Mouse (Mus musculus) Patski (cell line): ENCODE measurements around the gene Mis12. TPM values are rescaled to one million over a fixed set of nuclear protein-coding genes. Genes with fewer than 3 reads are reported as not detected.

Source experiments
- ATAC-seq: fragments of 100-300 bp; one replicate; pipeline ENCODE4 v1.8.0; 2021
- CTCF ChIA-PET: fragments of 350-600 bp; sonication (Branson Sonifier 250); formaldehyde crosslinking; loops from one replicate; lab custom pipeline; 2022; ENCODE audit warnings: inconsistent platforms; lab: Charles Lee
- POLR2A ChIA-PET: fragments of 350-600 bp; sonication (Branson Sonifier 250); formaldehyde crosslinking; loops from one replicate; lab custom pipeline; 2022; ENCODE audit warnings: antibody characterized with exemption, inconsistent platforms; lab: Charles Lee
- DNase-seq: peaks from one replicate; pipeline ENCODE4 v3.0.0-alpha.2; 2011; ENCODE audit warnings: low read depth, low spot score
- H3K27me3 ChIP-seq: fragments of 371-371 bp; one replicate; pipeline ENCODE4 v1.5.1; 2021
- CTCF ChIP-seq: fragments of 100-300 bp; IDR thresholded peaks from one replicate; pipeline ENCODE4 v1.5.1; 2021
- in situ Hi-C: fragments of 300-500 bp; cut with MboI; formaldehyde crosslinking; loops from 3 replicates; pipeline ENCODE4 v1.11.1; 2018; ENCODE audit warnings: low pct_unique_long_range_greater_than_20kb, mixed read lengths
- polyA plus RNA-seq: library from polyadenylated mRNA; unstranded; gene quantifications from one replicate; pipeline ENCODE4 v1.2.3, GENCODE M21; 2021

Mis12 gene
- polyA plus RNA-seq, 1 experiment from 2014 or later, result 30.3 TPM

DNA sequence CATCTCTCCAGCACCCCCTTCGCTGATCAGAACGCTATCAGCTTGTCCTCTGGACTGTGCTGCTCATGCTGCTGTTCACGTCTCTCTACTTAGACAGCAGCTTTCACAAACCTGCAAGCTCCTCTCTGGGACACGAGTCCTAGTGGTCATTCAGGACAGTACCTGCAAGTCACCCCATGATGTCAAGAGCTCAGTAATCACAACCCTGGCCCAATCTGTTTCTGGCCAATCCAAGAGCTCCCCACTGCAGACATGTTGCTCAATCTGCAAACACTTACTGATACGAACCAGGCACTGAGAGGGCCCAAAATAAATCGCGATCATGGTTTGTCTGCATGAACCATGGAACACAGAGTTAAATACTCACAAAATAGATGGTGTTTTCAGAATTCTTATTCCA is 6.7 kb upstream of the Mis12 start:
- TF ChIP-seq CTCF, result no peak
- no peaks in the 10 kb centered on the region for H3K27me3 ChIP-seq
- DNase-seq (no peak), ATAC-seq (no peak)
- ChIA-PET POLR2A (no interaction called here), CTCF (interaction anchor here (1.1 kb wide), 1 partner anchor 22 kb away, joined by 3 read pairs; no protein-coding TSS in a partner anchor)
- in situ Hi-C loops, result loop anchor here (25.0 kb wide), 1 partner anchor 1025 kb away; the partner anchor contains the start of genes Aipl1 and Pimreg

- no peaks in the 10 kb centered on the region for H3K27me3 ChIP-seq
- ChIA-PET POLR2A (no interaction called here), CTCF (interaction anchor here (1.0 to 1.5 kb wide), 2 partner anchors 20 to 1008 kb away, joined by 3 read pairs; no protein-coding TSS in a partner anchor)
- in situ Hi-C loops, result loop anchor here (25.0 kb wide), 1 partner anchor 1020 kb away; the partner anchor contains the start of genes Aipl1 and Pimreg
- ATAC-seq (no peak), DNase-seq (no peak)
- TF ChIP-seq CTCF, result no peak
Measured at GRCm38 (mm10) chr11:71017051-71017450, 2.4 kb upstream of the Mis12 start.

DNA sequence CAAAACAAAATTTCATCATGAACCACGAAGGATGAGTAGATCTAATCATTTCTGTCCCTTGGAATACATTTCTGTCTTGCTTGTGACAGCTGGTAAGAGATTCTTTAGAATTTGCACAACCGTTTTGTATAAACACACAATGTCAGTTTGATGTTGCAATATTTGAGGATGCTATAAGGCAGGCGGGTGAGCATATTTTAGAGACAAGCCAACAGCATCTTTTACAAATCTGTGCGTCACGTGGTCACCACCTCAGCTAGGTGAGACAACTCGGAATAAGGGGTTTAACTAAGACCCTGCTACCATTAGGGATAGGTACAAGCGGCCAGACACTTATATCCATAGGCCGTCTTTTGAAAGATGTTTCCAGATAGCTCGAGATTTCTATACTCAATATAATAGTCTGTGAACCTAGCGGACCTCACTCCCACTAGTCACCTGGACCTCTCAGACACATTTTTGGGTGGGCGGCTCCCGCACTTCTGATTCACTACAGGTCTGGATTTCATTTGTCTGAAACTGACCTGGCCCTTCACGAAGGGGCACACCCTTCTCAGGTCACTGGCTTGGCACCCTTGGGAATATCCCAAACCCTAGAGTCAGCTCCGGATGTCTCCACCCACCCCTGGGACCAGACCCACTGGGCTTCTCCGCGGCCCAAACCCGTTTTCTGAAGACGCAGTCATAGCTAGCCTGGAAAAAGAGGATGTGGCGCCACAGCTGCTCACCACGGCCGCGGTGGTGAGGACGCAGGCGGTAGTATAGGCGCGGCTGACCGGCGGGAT is 803 bp upstream of the Mis12 start:
- in situ Hi-C loops, result loop anchor here (25.0 kb wide), 1 partner anchor 1019 kb away; the partner anchor contains the start of genes Aipl1 and Pimreg
- CTCF ChIA-PET, result interaction anchor here (1.3 to 2.0 kb wide), 3 partner anchors 11 to 36 kb away, joined by 3 to 5 read pairs (median 4); partner anchors contain the start of gene C1qbp
- no peaks in the 10 kb centered on the region for H3K27me3 ChIP-seq
- POLR2A ChIA-PET, result interaction anchor here (1.0 to 1.5 kb wide), 2 partner anchors 14 to 24 kb away, joined by 4 to 5 read pairs; partner anchors contain the start of gene Dhx33
- no peak for TF ChIP-seq CTCF
- DNase-seq, result no peak
- peak; percentile 4 for ATAC-seq

- TF ChIP-seq CTCF, result no peak
- ATAC-seq (no peak), DNase-seq (no peak)
- in situ Hi-C loops, result no loop called here
- H3K27me3 ChIP-seq, result no peaks in the 10 kb centered on the region
- ChIA-PET CTCF (no interaction called here), POLR2A (no interaction called here)
Measured at GRCm38 (mm10) chr11:71028280-71028679, 8.9 kb downstream of the Mis12 start.

GRCm38 (mm10) chr11:71029403-71030118 is 10.2 kb downstream of the Mis12 start:
- no peak for TF ChIP-seq CTCF
- ATAC-seq (no peak), DNase-seq (no peak)
- H3K27me3 ChIP-seq, result no peaks in the 10 kb centered on the region
- ChIA-PET POLR2A (no interaction called here), CTCF (interaction anchor here (1.2 to 2.2 kb wide), 2 partner anchors 10 kb away, joined by 5 read pairs; partner anchors contain the start of genes Derl2 and Mis12)
- in situ Hi-C loops, result no loop called here

DNA sequence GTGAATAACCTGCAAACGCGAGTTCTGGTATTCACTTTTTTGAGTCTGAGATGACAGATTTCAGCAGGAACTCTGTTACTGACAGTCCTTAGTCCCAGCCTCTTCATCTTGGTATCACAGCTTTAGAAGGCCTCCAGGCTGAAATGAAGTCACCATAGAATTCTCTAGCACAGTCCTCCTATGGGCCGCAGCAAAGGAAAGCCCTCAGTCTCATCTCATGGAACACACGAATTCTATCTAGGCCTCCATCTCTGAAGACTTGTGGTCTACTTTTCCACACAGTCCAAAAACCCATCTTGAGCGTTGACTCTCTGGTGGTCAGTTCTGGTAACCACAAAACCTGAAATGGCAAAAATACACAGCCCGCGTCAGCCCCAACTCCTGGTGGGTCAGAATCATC is 12.7 kb downstream of the Mis12 start:
- H3K27me3 ChIP-seq, result no peaks in the 10 kb centered on the region
- in situ Hi-C loops, result no loop called here
- CTCF ChIA-PET, result no interaction called here
- no peak for ATAC-seq
- TF ChIP-seq CTCF, result no peak
- POLR2A ChIA-PET, result no interaction called here
- no peak for DNase-seq

GRCm38 (mm10) chr11:71032491-71033162 is 13.2 kb downstream of the Mis12 start:
- CTCF ChIA-PET, result no interaction called here
- in situ Hi-C loops, result no loop called here
- no peak for TF ChIP-seq CTCF
- POLR2A ChIA-PET, result no interaction called here
- H3K27me3 ChIP-seq, result no peaks in the 10 kb centered on the region
- ATAC-seq (no peak), DNase-seq (no peak)

GRCm38 (mm10) chr11:71033163-71033761 is 13.9 kb downstream of the Mis12 start, which contains the start of gene 6330403K07Rik:
TSS of gene 6330403K07Rik (minus strand) at chr11:71033513.
- no peak for ATAC-seq
- ChIA-PET POLR2A (no interaction called here), CTCF (no interaction called here)
- H3K27me3 ChIP-seq, result no peaks in the 10 kb centered on the region
- DNase-seq, result no peak
- in situ Hi-C loops, result no loop called here
- no peak for TF ChIP-seq CTCF

DNA sequence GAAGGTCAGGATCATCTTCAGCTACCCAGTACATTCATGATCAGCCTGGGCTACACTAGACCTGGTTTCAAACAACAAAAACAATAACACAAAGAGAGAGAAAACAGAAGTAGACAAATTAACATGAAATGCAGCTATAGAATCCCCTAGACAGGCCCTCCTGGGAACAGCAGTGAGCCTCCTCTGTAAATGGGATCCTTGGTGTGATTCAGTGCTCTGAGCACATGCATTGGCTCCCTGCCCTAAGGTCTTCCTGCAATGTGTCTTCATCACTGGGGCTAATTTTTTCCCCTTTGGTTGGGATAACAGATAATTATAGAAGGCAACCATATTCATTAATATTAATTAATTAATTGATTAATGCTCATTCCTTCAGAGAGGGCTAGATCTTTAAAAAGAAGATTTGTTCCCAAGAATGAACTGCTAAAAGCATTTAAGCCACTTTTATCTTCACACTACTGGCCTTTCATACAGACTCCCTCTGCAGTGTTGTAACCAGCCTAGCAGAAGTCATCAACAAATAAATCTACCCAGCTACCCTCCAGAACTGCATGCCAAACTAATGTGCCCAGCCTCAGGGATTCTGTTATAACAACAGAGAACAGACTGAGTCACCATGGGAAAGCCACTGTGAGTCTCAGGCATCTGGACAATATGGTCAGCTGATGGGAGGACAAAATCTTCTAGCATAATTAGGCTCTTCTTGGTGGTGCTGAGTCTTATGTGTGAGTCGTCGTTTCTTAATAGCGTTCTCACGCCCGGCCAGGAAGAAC is 20.3 kb downstream of the Mis12 start:
- POLR2A ChIA-PET, result no interaction called here
- no peaks in the 10 kb centered on the region for H3K27me3 ChIP-seq
- in situ Hi-C loops, result no loop called here
- TF ChIP-seq CTCF, result no peak
- CTCF ChIA-PET, result interaction anchor here (1.6 kb wide), 1 partner anchor 10 kb away, joined by 5 read pairs; no protein-coding TSS in a partner anchor
- ATAC-seq (no peak), DNase-seq (no peak)
